Mouse (Mus musculus) kidney, adult 2 months (tissue): ENCODE data around the gene Hsd3b7. TPM values are rescaled to one million over a fixed set of nuclear protein-coding genes. Genes with fewer than 3 reads are reported as not detected.

Experiments used
- DNase-seq: peaks from one replicate; pipeline ENCODE4 v3.0.0; 2021
- H3K27ac ChIP-seq: fragments of 200-500 bp; 2 replicates; pipeline ENCODE4 v1.5.1; 2012; ENCODE audit warnings: low read depth, low read length, control low read depth, inconsistent platforms; ENCODE audit not compliant: insufficient read depth
- H3K27me3 ChIP-seq: fragments of 200-500 bp; replicated peaks from 2 replicates; pipeline ENCODE4 v1.6.1; 2012; ENCODE audit warnings: mild to moderate bottlenecking, moderate library complexity, low read length, inconsistent platforms; ENCODE audit not compliant: control insufficient read depth, insufficient read depth
- H3K36me3 ChIP-seq: fragments of 200-500 bp; 2 replicates; pipeline ENCODE4 v1.6.1; 2012; ENCODE audit warnings: mild to moderate bottlenecking, moderate library complexity, low read length, inconsistent platforms; ENCODE audit not compliant: control insufficient read depth, insufficient read depth
- H3K4me1 ChIP-seq: fragments of 200-500 bp; 2 replicates; pipeline ENCODE4 v1.6.1; 2011; ENCODE audit warnings: low read length; ENCODE audit not compliant: control insufficient read depth, insufficient read depth
- H3K4me3 ChIP-seq: fragments of 200-500 bp; 2 replicates; pipeline ENCODE4 v1.5.1; 2011; ENCODE audit warnings: mild to moderate bottlenecking, low read depth, low read length, control low read depth; ENCODE audit not compliant: insufficient read depth
- CTCF ChIP-seq: fragments of 200-500 bp; conservative IDR thresholded peaks from 2 replicates; pipeline ENCODE4 v1.5.1; 2011; ENCODE audit warnings: low read depth, mild to moderate bottlenecking, control low read depth, low read length, moderate library complexity, mixed read lengths; ENCODE audit not compliant: insufficient read depth, insufficient read length
- POLR2A ChIP-seq: fragments of 200-500 bp; IDR thresholded peaks from one replicate; pipeline ENCODE4 v1.6.1; 2011; ENCODE audit warnings: low read depth, low read length, control low read depth
- WGBS: fragments of 180-500 bp; shearing (Covaris S2); methylation state at CpG from one replicate; pipeline ENCODE4 v1.1.7; 2018; 5-methylcytosine and 5-hydroxymethylcytosine counted together
- polyA plus RNA-seq: library from polyadenylated mRNA; depleted of rRNA; stranded (reverse); fragments of >200 nt; gene quantifications from 2 replicates; pipeline ENCODE4 v1.2.3, GENCODE M21; 2012

Gene Hsd3b7
- polyA plus RNA-seq, 1 experiment = 45.0 TPM

DNA sequence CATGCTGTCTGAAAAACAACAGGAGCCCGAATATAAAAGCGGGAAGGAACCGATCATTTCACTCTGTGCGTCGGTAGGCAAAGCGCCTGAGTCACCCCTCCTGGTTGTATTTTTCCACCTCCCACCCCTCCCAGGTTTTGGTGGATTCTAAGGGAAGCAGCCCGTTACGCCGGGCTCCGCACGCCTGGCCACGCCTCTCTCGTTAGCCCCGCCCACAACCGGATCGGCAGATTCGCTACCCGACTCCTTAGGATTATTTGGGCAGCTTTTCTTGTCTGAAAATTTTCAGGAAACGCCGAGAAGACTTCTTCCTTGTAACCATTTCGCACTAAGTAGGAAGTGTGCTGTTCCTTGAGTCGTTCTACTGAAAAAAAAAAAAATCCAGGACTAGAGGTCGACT, 24.0 kb upstream of the Hsd3b7 start, which contains the start of gene Setd1a:
Gene Setd1a (plus strand): TSS at position 245 of the 400 bp plus-strand sequence.
- Histone ChIP-seq H3K27ac (peak within 1 kb of the TSS; percentile 100), H3K27me3 (no peaks in the 10 kb centered on the region), H3K4me3 (peak within 1 kb of the TSS; percentile 90), H3K36me3 (no peaks in the 10 kb centered on the region), H3K4me1 (peaks cover 3% of the 10 kb centered on the region; the same call in 1 of the 2 replicates)
- 0% methylated on average over 23 of the region's 23 CpGs for WGBS
- peak; percentile 91 for DNase-seq
- TF ChIP-seq POLR2A = peak; percentile 11
- no peak for TF ChIP-seq CTCF

DNA sequence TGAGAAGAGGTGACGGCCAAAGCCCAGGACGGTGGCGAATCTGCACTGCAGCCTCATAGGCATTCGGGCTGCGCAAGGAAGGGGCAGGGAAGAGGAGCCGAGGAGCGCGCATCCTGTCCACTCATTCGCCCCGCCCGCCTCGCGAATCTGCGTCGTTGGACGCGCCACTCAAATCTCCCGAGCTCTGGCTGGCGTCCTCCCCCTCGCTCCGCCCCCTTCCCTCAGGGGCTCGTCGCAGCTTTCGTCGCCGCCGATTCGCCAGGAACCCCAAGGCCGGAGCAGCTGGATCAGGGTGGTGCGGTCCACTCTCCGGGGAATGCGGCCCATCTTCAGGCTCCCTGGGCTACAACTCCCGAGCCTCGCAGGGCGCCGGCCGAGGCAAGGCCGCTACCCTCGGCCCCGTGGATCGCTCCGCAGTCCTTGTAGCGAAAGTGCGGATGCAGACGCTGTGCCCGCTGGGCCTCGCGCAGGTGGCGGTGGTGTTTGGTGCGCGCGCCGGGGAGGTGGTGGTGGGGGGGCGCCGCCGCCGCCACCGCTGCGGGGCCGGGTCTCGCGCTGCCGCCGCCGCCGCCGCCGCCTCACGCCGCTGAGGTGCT, 23.4 kb upstream of the Hsd3b7 start:
- no peak for TF ChIP-seq POLR2A
- TF ChIP-seq CTCF = 0 out of 2 replicates have a peak, but pooled peaks have one; percentile 6
- peak; percentile 98 for DNase-seq
- Histone ChIP-seq H3K27ac (peak overlapping the region; percentile 100), H3K4me1 (peaks cover 3% of the 10 kb centered on the region; the same call in 1 of the 2 replicates), H3K27me3 (no peaks in the 10 kb centered on the region), H3K36me3 (0 out of 2 replicates have a peak, but pooled peaks cover under 1% of the 10 kb centered on the region), H3K4me3 (peak overlapping the region; percentile 90)
- under 1% methylated on average over 68 of the region's 70 CpGs for WGBS

DNA sequence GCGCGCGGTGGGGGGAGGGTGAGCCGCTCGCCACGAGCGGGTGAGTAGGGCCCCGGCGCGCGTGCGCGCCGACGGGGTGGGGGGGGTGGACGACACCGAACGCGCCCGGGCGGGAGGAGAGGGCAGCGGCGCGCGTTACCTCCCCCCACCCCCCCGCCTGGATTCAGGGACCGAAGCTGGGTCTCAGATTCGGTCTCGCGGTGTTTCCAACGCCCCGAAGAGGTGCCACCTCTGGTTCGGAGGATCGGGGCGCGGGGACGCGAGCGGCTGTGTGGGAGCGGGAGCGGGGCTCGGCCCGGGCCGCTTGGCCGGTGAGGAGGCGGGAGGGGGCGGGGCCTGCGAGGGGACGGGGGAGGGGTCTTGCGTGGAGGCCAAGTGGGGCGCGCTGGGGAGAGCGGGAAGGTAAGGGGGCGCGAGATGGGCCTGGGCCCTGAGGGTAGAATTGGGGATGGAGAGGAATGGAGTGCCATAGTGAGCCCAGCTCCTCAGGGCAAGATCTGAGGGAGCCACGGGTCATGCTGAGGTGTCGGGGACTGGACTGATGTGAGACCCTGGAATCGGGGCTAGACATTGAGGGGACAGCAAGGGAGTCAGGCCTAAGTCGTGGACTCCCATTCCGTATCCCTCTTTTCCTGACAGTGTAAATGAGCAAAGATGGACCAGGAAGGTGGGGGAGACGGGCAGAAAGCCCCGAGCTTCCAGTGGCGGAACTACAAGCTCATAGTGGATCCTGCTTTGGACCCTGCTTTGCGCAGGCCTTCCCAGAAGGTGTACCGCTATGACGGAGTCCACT, 22.7 kb upstream of the Hsd3b7 start:
- no peaks in the 10 kb centered on the region for H3K27me3 ChIP-seq
- H3K4me1 ChIP-seq = peaks cover 3% of the 10 kb centered on the region; the same call in 1 of the 2 replicates
- WGBS = 2% methylated on average over 48 of the region's 66 CpGs
- H3K36me3 ChIP-seq = peaks cover 3% of the 10 kb centered on the region; the same call in 1 of the 2 replicates
- TF ChIP-seq POLR2A (no peak), CTCF (no peak)
- peak overlapping the region; percentile 100 for H3K27ac ChIP-seq
- H3K4me3 ChIP-seq = peak overlapping the region; percentile 90
- peak; percentile 63 for DNase-seq

DNA sequence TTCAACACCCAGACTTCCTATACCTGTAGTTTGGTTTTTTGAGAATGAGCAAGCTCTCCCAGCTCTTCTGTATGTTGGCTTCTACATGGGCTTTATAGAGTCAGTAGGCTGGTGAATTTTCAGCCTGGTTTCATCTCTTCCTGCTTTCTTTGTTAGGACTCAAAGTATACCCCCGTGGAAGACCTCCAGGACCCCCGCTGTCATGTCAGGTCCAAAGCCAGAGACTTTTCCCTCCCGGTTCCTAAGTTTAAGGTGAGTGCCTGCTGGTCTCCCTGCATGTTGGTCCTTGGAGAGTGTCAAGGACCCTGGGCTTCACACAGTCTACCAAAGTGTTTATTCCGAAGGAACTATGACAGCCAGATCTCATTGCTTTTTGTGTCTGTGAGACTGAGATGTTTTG, 22.1 kb upstream of the Hsd3b7 start:
- peak overlapping the region; percentile 90; the same call in 1 of the 2 replicates for H3K4me3 ChIP-seq

DNA sequence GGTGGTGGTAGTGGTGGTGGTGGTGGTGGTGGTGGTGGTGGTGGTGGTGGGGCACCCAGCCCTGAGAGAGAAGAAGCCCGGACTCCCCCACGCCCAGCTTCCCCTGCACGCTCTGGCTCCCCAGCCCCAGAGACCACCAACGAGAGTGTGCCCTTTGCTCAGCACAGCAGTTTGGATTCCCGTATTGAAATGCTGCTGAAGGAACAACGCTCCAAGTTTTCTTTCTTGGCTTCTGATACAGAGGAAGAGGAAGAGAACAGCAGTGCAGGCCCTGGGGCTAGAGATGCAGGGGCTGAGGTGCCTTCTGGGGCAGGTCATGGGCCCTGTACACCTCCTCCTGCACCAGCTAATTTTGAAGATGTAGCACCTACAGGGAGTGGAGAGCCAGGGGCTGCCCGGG, 15.1 kb upstream of the Hsd3b7 start, which contains the start of gene Gm49388:
Gene Gm49388 (plus strand): TSS at position 301 of the 400 bp plus-strand sequence.
- 90% methylated on average over 7 of the region's 7 CpGs for WGBS
- DNase-seq = no peak
- Histone ChIP-seq H3K27ac (no peak within 1 kb of the TSS), H3K36me3 (peaks cover 10% of the 10 kb centered on the region), H3K4me3 (no peak within 1 kb of the TSS), H3K4me1 (no peaks in the 10 kb centered on the region), H3K27me3 (no peaks in the 10 kb centered on the region)
- no peak for TF ChIP-seq CTCF
- no peak for TF ChIP-seq POLR2A

More for the DNA sequence above, 22.1 kb upstream of the Hsd3b7 start:
- H3K4me1 ChIP-seq = peaks cover 3% of the 10 kb centered on the region; the same call in 1 of the 2 replicates
- no peaks in the 10 kb centered on the region for H3K27me3 ChIP-seq
- WGBS = 78% methylated on average over 4 of the region's 4 CpGs
- TF ChIP-seq POLR2A (no peak), CTCF (no peak)
- H3K36me3 ChIP-seq = peaks cover 3% of the 10 kb centered on the region; the same call in 1 of the 2 replicates
- DNase-seq = no peak
- no peak overlapping the region for H3K27ac ChIP-seq

DNA sequence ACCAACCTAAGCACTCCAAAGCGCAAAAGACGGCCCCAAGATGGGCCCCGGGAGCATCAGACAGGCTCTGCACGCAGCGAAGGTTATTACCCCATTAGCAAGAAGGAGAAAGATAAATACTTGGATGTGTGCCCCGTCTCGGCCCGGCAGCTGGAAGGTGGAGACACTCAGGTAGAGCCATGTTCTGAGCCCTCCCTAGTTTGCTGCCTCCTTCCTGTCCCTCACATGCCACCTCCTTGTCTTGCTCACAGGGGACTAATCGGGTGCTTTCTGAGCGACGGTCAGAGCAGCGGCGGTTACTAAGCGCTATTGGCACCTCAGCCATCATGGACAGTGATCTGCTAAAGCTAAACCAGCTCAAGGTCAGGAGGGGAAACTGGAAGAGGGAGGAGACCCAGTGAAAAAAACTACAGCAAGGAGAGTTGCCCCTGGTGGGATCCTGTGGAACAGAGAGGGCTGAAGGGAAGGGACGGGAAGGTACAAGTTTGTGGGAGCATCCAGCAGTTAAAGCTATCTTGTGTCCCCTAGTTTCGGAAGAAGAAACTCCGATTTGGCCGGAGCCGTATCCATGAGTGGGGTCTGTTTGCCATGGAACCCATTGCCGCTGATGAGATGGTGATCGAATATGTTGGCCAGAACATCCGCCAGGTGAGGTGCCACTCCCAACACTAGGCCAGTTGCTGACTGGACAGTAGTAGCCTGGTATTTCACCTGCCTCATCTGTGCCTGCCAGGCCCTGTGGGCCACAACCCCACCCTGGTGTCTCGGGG, 3.1 kb upstream of the Hsd3b7 start:
- H3K27ac ChIP-seq = no peak overlapping the region
- 92% methylated on average over 23 of the region's 23 CpGs for WGBS

More for the DNA sequence above, 3.1 kb upstream of the Hsd3b7 start:
- no peaks in the 10 kb centered on the region for H3K27me3 ChIP-seq
- H3K4me3 ChIP-seq = no peak overlapping the region
- H3K36me3 ChIP-seq = peaks cover 2% of the 10 kb centered on the region
- TF ChIP-seq CTCF (no peak), POLR2A (no peak)
- H3K4me1 ChIP-seq = peaks cover 7% of the 10 kb centered on the region; the same call in 1 of the 2 replicates
- DNase-seq = no peak
